9 mouse cellular contexts compared by ENCODE assay signal in genomic region chr17:80148053-80148994, GRCm38 (mm10). TPM values are rescaled to one million over a fixed set of nuclear protein-coding genes. Genes with fewer than 3 reads are reported as not detected.
A peak's percentile ranks its signal among the peaks of the same experiment; 100 is the strongest.
DNase-seq lines count a peak whose midpoint lies in the region; ATAC-seq lines count a peak whose summit lies in the region.
"Had no signal": no experiment of that assay in that cellular context is flagged by ENCODE, and none has a peak within 500 bp of the region (broad histone marks: within the 10 kb centered on the region; RNA-seq: fewer than 3 reads in every experiment).

No protein-coding gene starts in this region.

- H3K36me3 ChIP-seq in neural tube, embryonic 12.5 days = no peaks in the 10 kb centered on the region
- H3K36me3 ChIP-seq in stomach, embryonic 16.5 days (ENCODE audit: control insufficient read depth, insufficient read depth, low read length) = no peaks in the 10 kb centered on the region

- H3K9me3 ChIP-seq in neural tube, embryonic 12.5 days = no peaks in the 10 kb centered on the region
- no peaks in the 10 kb centered on the region for H3K9me3 ChIP-seq in stomach, embryonic 16.5 days (replicated peaks; ENCODE audit: control insufficient read depth, low read length)

- H3K9ac ChIP-seq in neural tube, embryonic 12.5 days = no peak overlapping the region
- no peak overlapping the region for H3K9ac ChIP-seq in stomach, embryonic 16.5 days (ENCODE audit: low read length)

- H3K27ac ChIP-seq in neural tube, embryonic 12.5 days = no peak overlapping the region
- 0 out of 2 replicates have a peak overlapping the region, but pooled peaks have one; percentile 8 for H3K27ac ChIP-seq in stomach, embryonic 16.5 days (ENCODE audit: low read length)

- H3K4me2 ChIP-seq in neural tube, embryonic 12.5 days (replicated peaks) = peak overlapping the region; percentile 27
- H3K4me2 ChIP-seq in stomach, embryonic 16.5 days (ENCODE audit: low read depth, low read length) = peak overlapping the region; percentile 7; the same call in 1 of the 2 replicates

- ATAC-seq in neural tube, embryonic 12.5 days (ENCODE audit: low FRiP score, low read depth) = 0 out of 2 replicates have a peak, but pooled peaks have one; percentile 25
- ATAC-seq in frontal cortex, adult (ENCODE audit: low TSS enrichment) = peak; percentile 80
- ATAC-seq in stomach, embryonic 16.5 days (ENCODE audit: insufficient read depth, low FRiP score) = peak; percentile 77

- H3K4me1 ChIP-seq in neural tube, embryonic 12.5 days = no peaks in the 10 kb centered on the region
- 0 out of 2 replicates have a peak, but pooled peaks cover 3% of the 10 kb centered on the region for H3K4me1 ChIP-seq in stomach, embryonic 16.5 days (ENCODE audit: control insufficient read depth, insufficient read depth, low read length)

- no peak for DNase-seq in neural tube, embryonic 10.5 days (ENCODE audit: extremely low spot score, low spot score)
- peak; percentile 82 to 84 for DNase-seq in heart, postnatal 14 days
- DNase-seq in kidney, postnatal 25 days = peak; percentile 77 to 88
- peak; percentile 75 for DNase-seq in lung, postnatal 25 days (ENCODE audit: low spot score)
- no peak for DNase-seq in thymus, adult 18-20 months

- H3K27me3 ChIP-seq in neural tube, embryonic 12.5 days (replicated peaks) = no peaks in the 10 kb centered on the region
- H3K27me3 ChIP-seq in stomach, embryonic 16.5 days (ENCODE audit: control insufficient read depth, insufficient read depth, low read length) = no peaks in the 10 kb centered on the region

- H3K4me3 ChIP-seq in neural tube, embryonic 12.5 days = no peak overlapping the region
- H3K4me3 ChIP-seq in stomach, embryonic 16.5 days (replicated peaks; ENCODE audit: low read length) = no peak overlapping the region
- H3K4me3 ChIP-seq: erythroblast, embryonic 14.5 days had no signal

- intact Hi-C loops in heart, postnatal 14 days (cut with DNase I) = no loop called here

- WGBS in neural tube, embryonic 12.5 days = 54% methylated on average over 23 of the region's 23 CpGs
- 55% methylated on average over 23 of the region's 23 CpGs for WGBS in stomach, embryonic 16.5 days

RNA-seq across cellular contexts. Expression of gene Galm, which starts 21.1 kb away (rescaled TPM):
- 5.0 and 5.2 TPM in 2 replicates for polyA plus RNA-seq in neural tube, embryonic 12.5 days (2016; fragmentation: Nextera tagmentation; extraction: Ambion mirVana)
- total RNA-seq in heart, postnatal 14 days (2021) = 10 to 100 TPM; 11.0 to 12.4 TPM
- 34.3 and 35.1 TPM in 2 replicates for polyA plus RNA-seq in stomach, embryonic 16.5 days (2015; fragmentation: Nextera tagmentation; extraction: Ambion mirVana)
- polyA plus RNA-seq: erythroblast, embryonic 14.5 days had no signal

RNA-seq across cellular contexts. Expression of gene Srsf7, which starts 58.8 kb away (rescaled TPM):
- polyA plus RNA-seq in neural tube, embryonic 12.5 days (2016; fragmentation: Nextera tagmentation; extraction: Ambion mirVana) = 600 and 615 TPM in 2 replicates
- 10 to 100 TPM; 42.8 to 51.6 TPM for total RNA-seq in heart, postnatal 14 days (2021)
- 461 and 480 TPM in 2 replicates for polyA plus RNA-seq in stomach, embryonic 16.5 days (2015; fragmentation: Nextera tagmentation; extraction: Ambion mirVana)

RNA-seq across cellular contexts. Expression of gene Ttc39d, which starts 58.9 kb away (rescaled TPM):
- 0.26 TPM in 1 of 2 replicates, not detected in the other for polyA plus RNA-seq in neural tube, embryonic 12.5 days (2016; fragmentation: Nextera tagmentation; extraction: Ambion mirVana)
- total RNA-seq in heart, postnatal 14 days (2021) = under 1 TPM in 1 of 2 experiments, not detected in 1; 0.07 TPM
- 0.10 TPM in 1 of 2 replicates, not detected in the other for polyA plus RNA-seq in stomach, embryonic 16.5 days (2015; fragmentation: Nextera tagmentation; extraction: Ambion mirVana)
- polyA plus RNA-seq: erythroblast, embryonic 14.5 days had no signal

Comparison
In these comparisons a context has a peak if more than half of its experiments do, and no peak if none do; other contexts are left out.
1. ATAC-seq: peak in every context shown above with its lines; median percentile 80 in frontal cortex, adult; 77 in stomach, embryonic 16.5 days; 25 in neural tube, embryonic 12.5 days.
2. DNase-seq: peak in heart, postnatal 14 days (2 of 2), kidney, postnatal 25 days (2 of 2) and lung, postnatal 25 days (single experiment); none in neural tube, embryonic 10.5 days (single experiment) and thymus, adult 18-20 months (0 of 2).